Mouse (Mus musculus) liver, postnatal 0 days (tissue): Measurements from ENCODE around the gene Blvrb.

ENCODE experiments used
- CTCF ChIP-seq: sonication (generic); IDR thresholded peaks from 2 replicates; pipeline ENCODE4 v1.5.1; 2016; ENCODE audit warnings: antibody characterized with exemption, low read depth
- EP300 ChIP-seq: IDR thresholded peaks from 2 replicates; pipeline ENCODE4 v1.6.1; 2016; ENCODE audit warnings: antibody characterized with exemption, low read depth, mild to moderate bottlenecking

DNA sequence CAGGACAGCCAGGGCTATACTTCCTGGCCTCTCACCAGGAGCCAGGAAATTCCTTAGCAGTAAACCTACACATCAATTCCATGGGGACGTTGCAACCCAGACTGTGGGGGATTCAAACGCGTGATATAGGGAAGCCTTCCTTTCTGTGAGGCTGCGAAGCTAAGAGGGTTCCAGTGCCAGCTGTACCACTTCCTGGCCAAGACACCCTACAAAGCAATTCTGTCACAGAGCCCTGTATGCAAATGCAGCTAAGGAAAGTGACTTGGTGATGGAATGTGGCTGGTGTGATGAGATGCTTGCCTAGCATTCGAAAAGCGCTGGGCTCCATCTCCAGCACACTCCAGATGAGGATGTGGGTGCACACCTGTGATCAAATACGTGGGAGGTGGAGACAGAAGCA, 47.2 kb upstream of the Blvrb start:
- TF ChIP-seq EP300 (no peak), CTCF (no peak)
